Mouse (Mus musculus) lung, postnatal 0 days (tissue): ENCODE results near the gene Sorbs2. TPM values are rescaled to one million over a fixed set of nuclear protein-coding genes. Genes with fewer than 3 reads are reported as not detected.

Experiments
- ATAC-seq: fragments of 200-750 bp; cut with Nextera tagmentation; 2 replicates; pipeline ENCODE4 v1.8.0; 2017; ENCODE audit warnings: moderate library complexity
- DNase-seq: peaks from one replicate; pipeline ENCODE4 v3.0.0-alpha.2; 2016; ENCODE audit warnings: low spot score
- H3K27ac ChIP-seq: fragments of 300-500 bp; sonication (generic); 2 replicates; pipeline ENCODE4 v1.5.1; 2014; ENCODE audit warnings: antibody characterized with exemption, mild to moderate bottlenecking, low read length, mixed read lengths
- H3K27me3 ChIP-seq: fragments of 300-500 bp; sonication (generic); replicated peaks from 2 replicates; pipeline ENCODE4 v1.6.1; 2014; ENCODE audit warnings: low read length, mixed read lengths; ENCODE audit not compliant: insufficient read depth
- H3K36me3 ChIP-seq: fragments of 300-500 bp; sonication (generic); 2 replicates; pipeline ENCODE4 v1.6.1; 2014; ENCODE audit warnings: low read length, mixed read lengths; ENCODE audit not compliant: insufficient read depth
- H3K4me1 ChIP-seq: fragments of 300-500 bp; sonication (generic); 2 replicates; pipeline ENCODE4 v1.6.1; 2014; ENCODE audit warnings: antibody characterized with exemption, low read depth, low read length, mixed read lengths; ENCODE audit not compliant: insufficient read depth
- H3K4me2 ChIP-seq: fragments of 300-500 bp; sonication (generic); replicated peaks from 2 replicates; pipeline ENCODE4 v1.6.1; 2014; ENCODE audit warnings: low read depth, mild to moderate bottlenecking, low read length, moderate library complexity, mixed read lengths
- H3K4me3 ChIP-seq: fragments of 300-500 bp; sonication (generic); 2 replicates; pipeline ENCODE4 v1.5.1; 2014; ENCODE audit warnings: low read depth, low read length
- H3K9ac ChIP-seq: fragments of 300-500 bp; sonication (generic); replicated peaks from 2 replicates; pipeline ENCODE4 v1.6.1; 2014; ENCODE audit warnings: low read depth, mild to moderate bottlenecking
- H3K9me3 ChIP-seq: fragments of 300-500 bp; sonication (generic); 2 replicates; pipeline ENCODE4 v1.6.1; 2016; ENCODE audit warnings: low read length, mixed read lengths
- CTCF ChIP-seq: IDR thresholded peaks from 2 replicates; pipeline ENCODE4 v1.5.1; 2016; ENCODE audit warnings: antibody characterized with exemption, mild to moderate bottlenecking
- EP300 ChIP-seq: IDR thresholded peaks from 2 replicates; pipeline ENCODE4 v1.6.1; 2016; ENCODE audit warnings: antibody characterized with exemption, mild to moderate bottlenecking, control low read depth
- WGBS: fragments of 180-500 bp; shearing (Covaris S2); extraction: QIAGEN DNeasy Blood & Tissue Kit; methylation state at CpG from one replicate; pipeline ENCODE4 v1.1.7; 2014; 5-methylcytosine and 5-hydroxymethylcytosine counted together
- polyA plus RNA-seq: library from polyadenylated mRNA; unstranded; fragments of >200 nt; fragmentation: Nextera tagmentation; extraction: Ambion mirVana; gene quantifications from 2 replicates; pipeline ENCODE4 v1.2.1, GENCODE M21; 2015

The Sorbs2 gene
- polyA plus RNA-seq, 1 experiment from 2014 or later = 7.0 TPM

GRCm38 (mm10) chr8:45675821-45676279 lies 168.3 kb downstream of the Sorbs2 start:
- Histone ChIP-seq H3K9me3 (no peaks in the 10 kb centered on the region), H3K36me3 (no peaks in the 10 kb centered on the region), H3K27me3 (no peaks in the 10 kb centered on the region), H3K27ac (no peak overlapping the region), H3K4me1 (no peaks in the 10 kb centered on the region), H3K9ac (no peak overlapping the region), H3K4me3 (no peak overlapping the region), H3K4me2 (no peak overlapping the region)
- WGBS = 69% methylated on average over 6 of the region's 6 CpGs
- TF ChIP-seq EP300 (no peak), CTCF (no peak)
- ATAC-seq (no peak), DNase-seq (no peak)

- DNase-seq (no peak), ATAC-seq (no peak)
- TF ChIP-seq CTCF (no peak), EP300 (no peak)
- Histone ChIP-seq H3K9me3 (no peaks in the 10 kb centered on the region), H3K27me3 (no peaks in the 10 kb centered on the region), H3K4me1 (no peaks in the 10 kb centered on the region), H3K4me3 (no peak overlapping the region), H3K27ac (no peak overlapping the region), H3K4me2 (no peak overlapping the region), H3K9ac (no peak overlapping the region), H3K36me3 (no peaks in the 10 kb centered on the region)
- 63% methylated on average over 10 of the region's 10 CpGs for WGBS
These were observed 169.7 kb downstream of the Sorbs2 start for GRCm38 (mm10) chr8:45677114-45677853.

GRCm38 (mm10) chr8:45677854-45678241 lies 170.3 kb downstream of the Sorbs2 start:
- DNase-seq (no peak), ATAC-seq (no peak)
- no peaks in the 10 kb centered on the region for H3K9me3 ChIP-seq
- 97% methylated on average over 3 of the region's 3 CpGs for whole genome bisulfite sequencing
- H3K4me1 ChIP-seq = no peaks in the 10 kb centered on the region
- TF ChIP-seq EP300 (no peak), CTCF (no peak)
- no peaks in the 10 kb centered on the region for H3K27me3 ChIP-seq
- H3K36me3 ChIP-seq = no peaks in the 10 kb centered on the region
- no peak overlapping the region for H3K27ac ChIP-seq
- no peak overlapping the region for H3K9ac ChIP-seq
- no peak overlapping the region for H3K4me2 ChIP-seq
- H3K4me3 ChIP-seq = no peak overlapping the region

- TF ChIP-seq EP300 = no peak
- no peak for TF ChIP-seq CTCF
- H3K4me1 ChIP-seq = no peaks in the 10 kb centered on the region
- H3K36me3 ChIP-seq = no peaks in the 10 kb centered on the region
- 63% methylated on average over 3 of the region's 3 CpGs for WGBS
- no peak overlapping the region for H3K4me2 ChIP-seq
- H3K27ac ChIP-seq = no peak overlapping the region
- DNase-seq = no peak
- no peak for ATAC-seq
- no peak overlapping the region for H3K4me3 ChIP-seq
- no peak overlapping the region for H3K9ac ChIP-seq
- H3K9me3 ChIP-seq = no peaks in the 10 kb centered on the region
- H3K27me3 ChIP-seq = no peaks in the 10 kb centered on the region
These were observed 173.6 kb downstream of the Sorbs2 start for GRCm38 (mm10) chr8:45681171-45681570.

GRCm38 (mm10) chr8:45682845-45683383 lies 175.3 kb downstream of the Sorbs2 start:
- 58% methylated on average over 8 of the region's 8 CpGs for WGBS
- ATAC-seq = no peak
- DNase-seq = no peak
- Histone ChIP-seq H3K4me2 (no peak overlapping the region), H3K4me1 (no peaks in the 10 kb centered on the region), H3K4me3 (no peak overlapping the region), H3K9me3 (no peaks in the 10 kb centered on the region), H3K9ac (no peak overlapping the region), H3K27ac (no peak overlapping the region), H3K27me3 (no peaks in the 10 kb centered on the region), H3K36me3 (no peaks in the 10 kb centered on the region)
- TF ChIP-seq CTCF = no peak
- TF ChIP-seq EP300 = no peak

GRCm38 (mm10) chr8:45687942-45688695 lies 180.5 kb downstream of the Sorbs2 start:
- no peak for TF ChIP-seq CTCF
- TF ChIP-seq EP300 = no peak
- no peak for DNase-seq
- Histone ChIP-seq H3K4me2 (no peak overlapping the region), H3K4me1 (no peaks in the 10 kb centered on the region), H3K27me3 (no peaks in the 10 kb centered on the region), H3K9me3 (no peaks in the 10 kb centered on the region), H3K36me3 (no peaks in the 10 kb centered on the region), H3K27ac (no peak overlapping the region), H3K4me3 (no peak overlapping the region), H3K9ac (no peak overlapping the region)
- ATAC-seq = no peak
- WGBS = 72% methylated on average over 12 of the region's 12 CpGs
